Mouse (Mus musculus) lung, postnatal 0 days (tissue): Measurements from ENCODE around the gene Enthd1. TPM values are rescaled to one million over a fixed set of nuclear protein-coding genes. Genes with fewer than 3 reads are reported as not detected.

ENCODE experiments used
- ATAC-seq: fragments of 200-750 bp; cut with Nextera tagmentation; 2 replicates; pipeline ENCODE4 v1.8.0; 2017; ENCODE audit warnings: moderate library complexity
- DNase-seq: peaks from one replicate; pipeline ENCODE4 v3.0.0-alpha.2; 2016; ENCODE audit warnings: low spot score
- H3K27ac ChIP-seq: fragments of 300-500 bp; sonication (generic); 2 replicates; pipeline ENCODE4 v1.5.1; 2014; ENCODE audit warnings: antibody characterized with exemption, mild to moderate bottlenecking, low read length, mixed read lengths
- H3K27me3 ChIP-seq: fragments of 300-500 bp; sonication (generic); replicated peaks from 2 replicates; pipeline ENCODE4 v1.6.1; 2014; ENCODE audit warnings: low read length, mixed read lengths; ENCODE audit not compliant: insufficient read depth
- H3K36me3 ChIP-seq: fragments of 300-500 bp; sonication (generic); 2 replicates; pipeline ENCODE4 v1.6.1; 2014; ENCODE audit warnings: low read length, mixed read lengths; ENCODE audit not compliant: insufficient read depth
- H3K4me1 ChIP-seq: fragments of 300-500 bp; sonication (generic); 2 replicates; pipeline ENCODE4 v1.6.1; 2014; ENCODE audit warnings: antibody characterized with exemption, low read depth, low read length, mixed read lengths; ENCODE audit not compliant: insufficient read depth
- H3K4me2 ChIP-seq: fragments of 300-500 bp; sonication (generic); replicated peaks from 2 replicates; pipeline ENCODE4 v1.6.1; 2014; ENCODE audit warnings: low read depth, mild to moderate bottlenecking, low read length, moderate library complexity, mixed read lengths
- H3K4me3 ChIP-seq: fragments of 300-500 bp; sonication (generic); 2 replicates; pipeline ENCODE4 v1.5.1; 2014; ENCODE audit warnings: low read depth, low read length
- H3K9ac ChIP-seq: fragments of 300-500 bp; sonication (generic); replicated peaks from 2 replicates; pipeline ENCODE4 v1.6.1; 2014; ENCODE audit warnings: low read depth, mild to moderate bottlenecking
- H3K9me3 ChIP-seq: fragments of 300-500 bp; sonication (generic); 2 replicates; pipeline ENCODE4 v1.6.1; 2016; ENCODE audit warnings: low read length, mixed read lengths
- CTCF ChIP-seq: IDR thresholded peaks from 2 replicates; pipeline ENCODE4 v1.5.1; 2016; ENCODE audit warnings: antibody characterized with exemption, mild to moderate bottlenecking
- EP300 ChIP-seq: IDR thresholded peaks from 2 replicates; pipeline ENCODE4 v1.6.1; 2016; ENCODE audit warnings: antibody characterized with exemption, mild to moderate bottlenecking, control low read depth
- WGBS: fragments of 180-500 bp; shearing (Covaris S2); extraction: QIAGEN DNeasy Blood & Tissue Kit; methylation state at CpG from one replicate; pipeline ENCODE4 v1.1.7; 2014; 5-methylcytosine and 5-hydroxymethylcytosine counted together
- polyA plus RNA-seq: library from polyadenylated mRNA; unstranded; fragments of >200 nt; fragmentation: Nextera tagmentation; extraction: Ambion mirVana; gene quantifications from 2 replicates; pipeline ENCODE4 v1.2.1, GENCODE M21; 2015

Gene Enthd1
- polyA plus RNA-seq, 1 experiment from 2014 or later, result not detected

DNA sequence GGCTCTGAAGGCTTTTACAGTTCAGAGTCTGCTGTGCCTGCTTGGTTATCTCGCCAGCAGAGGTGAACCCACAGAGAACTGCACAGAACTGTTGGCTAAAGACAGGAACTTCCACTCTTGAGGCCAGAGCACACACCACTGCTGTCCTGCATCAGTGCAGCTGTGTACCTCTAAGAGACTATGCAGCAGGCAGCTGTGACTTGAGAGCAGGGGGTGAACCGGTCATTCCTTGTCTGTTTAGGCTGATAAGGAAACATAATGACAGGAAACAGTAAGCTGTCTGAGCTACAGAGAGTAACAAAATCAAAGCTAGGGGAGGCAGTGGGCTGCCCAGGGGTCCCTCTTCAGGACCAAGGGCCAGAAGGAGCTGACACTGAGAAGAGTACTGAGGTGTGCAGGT lies 103.5 kb downstream of the Enthd1 start:
- Histone ChIP-seq H3K9me3 (no peaks in the 10 kb centered on the region), H3K27me3 (no peaks in the 10 kb centered on the region), H3K4me2 (no peak overlapping the region), H3K9ac (no peak overlapping the region), H3K4me1 (0 out of 2 replicates have a peak, but pooled peaks cover 2% of the 10 kb centered on the region), H3K4me3 (no peak overlapping the region), H3K27ac (no peak overlapping the region), H3K36me3 (no peaks in the 10 kb centered on the region)
- no peak for TF ChIP-seq CTCF
- no peak for TF ChIP-seq EP300
- ATAC-seq (peak; percentile 48), DNase-seq (no peak)
- WGBS, result 11% methylated on average over 2 of the region's 2 CpGs

DNA sequence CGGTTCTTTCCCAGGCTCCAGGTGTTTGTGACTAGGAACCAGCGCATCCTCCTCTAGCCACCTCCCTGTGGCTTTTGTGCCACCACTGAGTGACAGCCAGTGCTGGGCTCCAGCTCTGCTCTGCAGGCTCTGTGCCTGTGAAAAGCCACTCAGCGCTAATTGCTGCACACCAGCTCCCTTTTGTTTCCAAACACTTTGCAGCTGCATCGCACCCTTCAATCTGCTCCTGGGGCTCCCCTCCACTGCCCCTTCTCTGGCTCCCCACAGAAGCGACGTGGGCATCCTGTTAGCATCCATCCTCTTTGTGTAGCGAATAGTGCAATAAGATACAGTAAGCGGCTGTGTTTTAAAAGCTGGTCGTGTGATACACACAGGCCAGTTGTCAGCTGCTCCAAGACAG lies 104.9 kb downstream of the Enthd1 start:
- Histone ChIP-seq H3K9me3 (no peaks in the 10 kb centered on the region), H3K4me2 (no peak overlapping the region), H3K4me1 (0 out of 2 replicates have a peak, but pooled peaks cover 2% of the 10 kb centered on the region), H3K27ac (no peak overlapping the region), H3K9ac (no peak overlapping the region), H3K36me3 (no peaks in the 10 kb centered on the region), H3K4me3 (no peak overlapping the region), H3K27me3 (no peaks in the 10 kb centered on the region)
- DNase-seq, result no peak
- ATAC-seq, result no peak
- 60% methylated on average over 9 of the region's 9 CpGs for WGBS
- no peak for TF ChIP-seq EP300

DNA sequence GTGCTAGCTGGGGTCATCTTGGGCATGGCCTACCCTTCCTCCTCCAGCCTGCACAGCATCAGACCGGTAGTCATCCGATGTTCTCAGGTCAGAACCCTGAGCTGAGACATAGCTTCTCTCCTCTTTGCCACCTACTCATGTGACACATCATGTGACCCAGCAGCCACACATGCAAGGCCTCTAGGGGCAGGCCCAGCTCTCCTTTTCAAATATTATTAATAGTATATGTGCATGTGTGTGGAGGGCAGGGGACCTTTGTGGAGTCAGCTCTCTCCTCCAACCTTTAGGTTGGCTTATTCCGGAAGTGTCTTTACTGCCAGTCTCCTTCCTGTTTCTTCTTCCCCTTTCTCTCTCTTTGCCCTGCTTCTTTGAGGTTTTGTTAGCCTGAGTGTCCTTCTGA lies 107.0 kb downstream of the Enthd1 start:
- no peak overlapping the region for H3K27ac ChIP-seq
- no peak overlapping the region for H3K4me2 ChIP-seq
- no peak for ATAC-seq
- no peak overlapping the region for H3K9ac ChIP-seq
- no peaks in the 10 kb centered on the region for H3K36me3 ChIP-seq
- no peaks in the 10 kb centered on the region for H3K27me3 ChIP-seq
- 0 out of 2 replicates have a peak, but pooled peaks cover 2% of the 10 kb centered on the region for H3K4me1 ChIP-seq
- DNase-seq, result peak; percentile 9
- WGBS, result 73% methylated on average over 3 of the region's 3 CpGs
- TF ChIP-seq CTCF (0 out of 2 replicates have a peak, but pooled peaks have one; percentile 4), EP300 (no peak)
- H3K9me3 ChIP-seq, result no peaks in the 10 kb centered on the region
- no peak overlapping the region for H3K4me3 ChIP-seq

DNA sequence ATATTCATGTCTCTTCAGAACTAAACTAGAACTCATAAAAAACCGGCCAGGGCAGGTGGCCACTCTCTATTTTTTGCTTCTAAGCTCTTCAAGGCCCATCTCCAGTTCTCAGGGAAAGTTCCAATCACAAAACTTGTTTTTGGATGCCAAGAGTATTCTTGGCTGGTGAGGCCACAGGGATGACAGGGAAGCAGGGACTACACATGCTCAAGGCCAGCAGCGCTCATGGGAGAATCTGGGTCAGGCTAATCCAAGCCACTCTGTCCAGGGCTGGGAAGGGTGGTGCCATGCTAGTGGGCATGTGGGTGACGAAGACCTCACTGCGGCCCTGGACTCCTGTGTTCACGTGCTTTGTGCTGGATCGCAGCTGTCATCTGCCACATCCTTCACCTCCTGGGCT lies 110.5 kb downstream of the Enthd1 start:
- TF ChIP-seq EP300 (no peak), CTCF (no peak)
- no peaks in the 10 kb centered on the region for H3K9me3 ChIP-seq
- H3K36me3 ChIP-seq, result no peaks in the 10 kb centered on the region
- no peak overlapping the region for H3K27ac ChIP-seq
- H3K4me1 ChIP-seq, result no peaks in the 10 kb centered on the region
- 72% methylated on average over 6 of the region's 6 CpGs for WGBS
- DNase-seq (no peak), ATAC-seq (no peak)
- H3K9ac ChIP-seq, result no peak overlapping the region
- no peaks in the 10 kb centered on the region for H3K27me3 ChIP-seq
- H3K4me3 ChIP-seq, result no peak overlapping the region
- H3K4me2 ChIP-seq, result no peak overlapping the region

DNA sequence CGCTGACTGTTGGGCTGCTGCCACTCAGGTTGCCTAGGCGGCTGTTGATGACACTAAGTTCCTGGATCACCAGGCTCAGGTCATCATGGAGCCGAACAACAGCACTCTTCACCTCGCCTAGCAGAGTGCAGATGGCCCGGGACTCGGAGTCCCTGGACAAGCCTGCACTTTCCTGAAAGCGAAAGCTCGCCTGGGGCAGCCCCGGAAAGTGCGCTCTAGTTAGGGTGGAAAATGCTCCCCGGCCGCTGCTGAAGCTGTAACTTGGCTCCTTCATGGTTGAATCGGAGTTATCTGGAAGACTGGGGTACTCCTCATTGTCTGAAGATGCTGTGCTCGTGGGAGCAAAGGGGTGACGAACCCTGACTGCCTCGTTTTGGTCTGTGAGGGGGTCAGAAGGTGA lies 112.5 kb downstream of the Enthd1 start:
- H3K27me3 ChIP-seq, result no peaks in the 10 kb centered on the region
- H3K4me3 ChIP-seq, result no peak overlapping the region
- ATAC-seq (no peak), DNase-seq (no peak)
- H3K36me3 ChIP-seq, result no peaks in the 10 kb centered on the region
- no peak overlapping the region for H3K4me2 ChIP-seq
- TF ChIP-seq EP300 (no peak), CTCF (no peak)
- H3K9me3 ChIP-seq, result no peaks in the 10 kb centered on the region
- no peak overlapping the region for H3K27ac ChIP-seq
- no peak overlapping the region for H3K9ac ChIP-seq
- H3K4me1 ChIP-seq, result no peaks in the 10 kb centered on the region
- WGBS, result 35% methylated on average over 16 of the region's 16 CpGs

DNA sequence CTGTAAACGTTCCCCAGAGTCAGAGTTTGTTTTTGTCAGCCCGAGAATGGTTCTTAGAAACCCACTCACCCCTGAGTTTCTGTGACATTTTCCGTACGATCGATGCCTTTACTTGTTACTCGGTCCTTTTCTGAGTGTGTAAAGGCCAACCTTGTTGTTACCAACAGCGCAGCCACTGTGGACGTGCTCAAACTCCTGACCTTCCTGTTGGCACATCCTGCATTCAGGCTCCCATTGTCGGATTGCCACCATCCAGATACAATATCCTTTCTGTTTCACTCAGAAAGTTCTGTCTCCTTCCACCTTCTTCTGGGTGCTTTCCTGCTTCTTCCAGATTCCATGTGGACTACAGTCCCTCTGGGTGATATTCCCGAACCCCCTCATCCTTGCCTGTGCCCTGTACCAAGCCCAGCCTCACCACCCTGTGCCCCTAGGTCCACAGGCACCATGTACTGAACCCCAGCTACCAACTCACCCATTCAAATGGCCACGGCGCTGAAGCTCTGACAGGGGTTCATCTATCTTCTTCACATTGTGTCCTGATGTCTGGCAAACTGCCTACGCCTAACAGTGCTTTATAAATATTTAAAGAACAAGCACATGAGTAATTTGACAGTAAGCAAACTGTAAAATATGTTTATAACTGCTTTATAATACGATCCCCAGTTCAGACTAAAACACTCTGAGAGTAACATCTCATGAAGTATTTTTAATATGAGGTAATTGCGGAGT lies 118.8 kb downstream of the Enthd1 start:
- peak; percentile 63 for ATAC-seq
- H3K4me2 ChIP-seq, result no peak overlapping the region
- peak; percentile 44 for TF ChIP-seq EP300
- TF ChIP-seq CTCF, result no peak
- H3K27me3 ChIP-seq, result no peaks in the 10 kb centered on the region
- no peaks in the 10 kb centered on the region for H3K36me3 ChIP-seq
- 0 out of 2 replicates have a peak overlapping the region, but pooled peaks have one; percentile 27 for H3K27ac ChIP-seq
- H3K4me3 ChIP-seq, result no peak overlapping the region
- WGBS, result 45% methylated on average over 15 of the region's 15 CpGs
- no peaks in the 10 kb centered on the region for H3K9me3 ChIP-seq
- no peaks in the 10 kb centered on the region for H3K4me1 ChIP-seq
- H3K9ac ChIP-seq, result no peak overlapping the region
- peak; percentile 58 for DNase-seq
